27 mouse cellular contexts compared by ENCODE assay signal in the genomic region with DNA sequence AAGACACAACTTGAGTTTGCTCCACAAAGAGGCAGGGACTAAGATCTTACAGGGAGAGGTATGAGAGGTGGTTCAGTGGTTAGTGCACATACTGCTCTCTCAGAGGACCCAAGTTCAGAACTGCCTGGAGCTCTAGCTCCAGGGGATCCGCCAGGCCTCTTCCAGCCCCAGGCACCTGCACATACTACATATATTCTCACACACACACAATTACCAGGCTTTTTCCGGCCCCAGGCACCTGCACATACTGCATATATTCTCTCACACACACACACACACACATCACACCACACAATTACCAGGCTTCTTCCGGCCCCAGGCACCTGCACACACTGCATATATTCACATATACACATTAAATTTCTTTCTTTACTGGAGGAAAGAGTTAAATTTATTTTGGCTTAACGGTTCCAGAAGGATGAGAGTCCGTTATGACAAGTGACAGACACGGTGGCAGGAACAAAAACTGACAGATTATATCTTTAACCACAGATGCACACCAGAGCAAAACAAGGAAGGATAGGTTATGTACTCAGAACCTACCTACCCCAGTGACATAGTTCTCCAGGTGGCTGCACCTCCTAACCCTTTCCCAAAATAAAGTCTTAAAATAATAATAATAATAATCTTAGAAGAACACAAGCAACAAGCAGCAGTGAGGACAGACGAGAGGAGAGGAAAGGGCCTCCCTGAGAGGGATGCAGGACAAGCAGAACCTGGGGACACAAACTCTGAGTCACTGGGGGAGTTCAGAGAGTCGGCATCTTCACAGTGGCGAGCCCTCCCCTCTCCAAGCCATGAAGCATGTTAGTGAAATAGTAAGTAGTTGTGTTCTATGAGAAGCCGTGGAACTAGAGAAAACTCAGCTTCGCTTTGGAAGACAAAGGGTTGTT. TPM values are rescaled to one million over a fixed set of nuclear protein-coding genes. Genes with fewer than 3 reads are reported as not detected.
A peak's percentile ranks its signal among the peaks of the same experiment; 100 is the strongest.
DNase-seq lines count a peak whose midpoint lies in the region; ATAC-seq and TF ChIP-seq lines count a peak whose summit lies in the region.
"Had no signal": no experiment of that assay in that cellular context is flagged by ENCODE, and none has a peak within 500 bp of the region (broad histone marks: within the 10 kb centered on the region; RNA-seq: fewer than 3 reads in every experiment).

No protein-coding gene starts in this region.

- H3K9me3 ChIP-seq in liver, postnatal 0 days (ENCODE audit: low read length), result no peaks in the 10 kb centered on the region
- no peaks in the 10 kb centered on the region for H3K9me3 ChIP-seq in stomach, postnatal 0 days (ENCODE audit: control insufficient read depth, low read length)
- H3K9me3 ChIP-seq: embryonic facial prominence, embryonic 15.5 days; heart, embryonic 15.5 days; hindbrain, embryonic 10.5 days; intestine, embryonic 15.5 days; limb, embryonic 13.5 days; midbrain, embryonic 13.5 days; neural tube, embryonic 12.5 days had no signal

- no peaks in the 10 kb centered on the region for H3K27me3 ChIP-seq in liver, postnatal 0 days (ENCODE audit: insufficient read depth, low read length)
- no peaks in the 10 kb centered on the region for H3K27me3 ChIP-seq in stomach, postnatal 0 days (ENCODE audit: control insufficient read depth, insufficient read depth, low read length)
- H3K27me3 ChIP-seq: embryonic facial prominence, embryonic 15.5 days; heart, embryonic 15.5 days; intestine, embryonic 15.5 days; limb, embryonic 13.5 days; midbrain, embryonic 13.5 days; neural tube, embryonic 12.5 days; Patski had no signal

- WGBS in liver, postnatal 0 days (ENCODE audit: insufficient replicate concordance), result 68% methylated on average over 11 of the region's 11 CpGs
- WGBS in stomach, postnatal 0 days, result 86% methylated on average over 11 of the region's 11 CpGs

- TF ChIP-seq EP300 in liver, postnatal 0 days (IDR thresholded peaks at IDR 0.05; ENCODE audit: low read depth), result peak; percentile 40; the same call in 1 of the 2 replicates
- no peak for TF ChIP-seq EP300 in stomach, postnatal 0 days (optimal IDR thresholded peaks at IDR 0.05)

- H3K27ac ChIP-seq in liver, postnatal 0 days (ENCODE audit: low read depth), result no peak overlapping the region
- H3K27ac ChIP-seq in stomach, postnatal 0 days (replicated peaks), result no peak overlapping the region
- H3K27ac ChIP-seq: embryonic facial prominence, embryonic 15.5 days; heart, embryonic 15.5 days; hindbrain, embryonic 10.5 days; intestine, embryonic 15.5 days; limb, embryonic 13.5 days; midbrain, embryonic 13.5 days; neural tube, embryonic 12.5 days had no signal

- no peak overlapping the region for H3K9ac ChIP-seq in liver, postnatal 0 days (replicated peaks)
- H3K9ac ChIP-seq in stomach, postnatal 0 days (ENCODE audit: low read length), result no peak overlapping the region
- H3K9ac ChIP-seq: embryonic facial prominence, embryonic 15.5 days; heart, embryonic 15.5 days; intestine, embryonic 15.5 days; limb, embryonic 13.5 days; midbrain, embryonic 13.5 days; neural tube, embryonic 12.5 days had no signal

- H3K36me3 ChIP-seq in liver, postnatal 0 days (replicated peaks; ENCODE audit: insufficient read depth, low read length), result peaks cover 15% of the 10 kb centered on the region
- peaks cover 6% of the 10 kb centered on the region; the same call in 1 of the 2 replicates for H3K36me3 ChIP-seq in stomach, postnatal 0 days (ENCODE audit: control insufficient read depth, insufficient read depth, low read length)

- no peak overlapping the region for H3K4me3 ChIP-seq in liver, postnatal 0 days (ENCODE audit: low read depth, low read length)
- H3K4me3 ChIP-seq in stomach, postnatal 0 days (ENCODE audit: low read depth, low read length), result no peak overlapping the region
- H3K4me3 ChIP-seq: embryonic facial prominence, embryonic 15.5 days; heart, embryonic 15.5 days; hindbrain, embryonic 10.5 days; intestine, embryonic 15.5 days; limb, embryonic 13.5 days; midbrain, embryonic 13.5 days; neural tube, embryonic 12.5 days had no signal

- H3K4me1 ChIP-seq in liver, postnatal 0 days (ENCODE audit: insufficient read depth), result no peaks in the 10 kb centered on the region
- H3K4me1 ChIP-seq in stomach, postnatal 0 days (replicated peaks; ENCODE audit: control insufficient read depth, insufficient read depth), result no peaks in the 10 kb centered on the region
- H3K4me1 ChIP-seq: embryonic facial prominence, embryonic 15.5 days; heart, embryonic 15.5 days; intestine, embryonic 15.5 days; limb, embryonic 13.5 days had no signal

- no peak for DNase-seq in liver, postnatal 0 days
- no peak for DNase-seq in liver
- DNase-seq in thymus, postnatal 0 days (ENCODE audit: low spot score), result peak; percentile 85
- no peak for DNase-seq in stomach, postnatal 0 days (ENCODE audit: low spot score)
- DNase-seq in gastrocnemius, postnatal 4 days (ENCODE audit: low spot score in 2 of 2), result no peak
- no peak for DNase-seq in gastrocnemius, postnatal 25 days
- DNase-seq: adrenal gland, postnatal 36 days; cerebellum, adult 11 months; cerebellum, adult 9-11 months; gastrocnemius, postnatal 14 days; kidney, postnatal 25 days; lung, adult 18-20 months; lung, postnatal 10 days; retina, postnatal 1 day; right cerebral cortex, postnatal 25 days; spleen, adult 18-20 months had no signal

- no peak overlapping the region for H3K4me2 ChIP-seq in liver, postnatal 0 days (ENCODE audit: low read depth, low read length)
- no peak overlapping the region for H3K4me2 ChIP-seq in stomach, postnatal 0 days (replicated peaks; ENCODE audit: low read depth)
- H3K4me2 ChIP-seq: embryonic facial prominence, embryonic 15.5 days; heart, embryonic 15.5 days; intestine, embryonic 15.5 days; limb, embryonic 13.5 days; midbrain, embryonic 13.5 days; neural tube, embryonic 12.5 days had no signal

- no peak for ATAC-seq in liver, postnatal 0 days
- ATAC-seq in megakaryocyte progenitor cell, adult 5-6 weeks (replicated peaks; ENCODE audit: poor library complexity), result peak; percentile 44
- ATAC-seq in stomach, postnatal 0 days (ENCODE audit: low FRiP score, low TSS enrichment), result no peak
- ATAC-seq: forebrain, embryonic 16.5 days; hindbrain, embryonic 16.5 days; intestine, embryonic 15.5 days; midbrain, embryonic 13.5 days; Patski had no signal

- no peak for TF ChIP-seq CTCF in liver, postnatal 0 days (IDR thresholded peaks at IDR 0.05; ENCODE audit: low read depth)
- no peak for TF ChIP-seq CTCF in stomach, postnatal 0 days (IDR thresholded peaks at IDR 0.05; ENCODE audit: low read depth)

RNA-seq across cellular contexts. Expression of a gene that starts 14.2 kb away (rescaled TPM):
- 51.0 and 55.0 TPM in 2 replicates for polyA plus RNA-seq in liver, postnatal 0 days (2015; fragmentation: Nextera tagmentation; extraction: Ambion mirVana)
- 4.1 and 4.3 TPM in 2 replicates for total RNA-seq in megakaryocyte progenitor cell, adult 5-6 weeks (2015)
- 2.9 and 3.9 TPM in 2 replicates for total RNA-seq in megakaryocyte progenitor cell, adult 5-6 weeks (2017)
- 368 and 376 TPM in 2 replicates for polyA plus RNA-seq in thymus, postnatal 0 days (2015; fragmentation: Nextera tagmentation; extraction: Ambion mirVana)
- polyA plus RNA-seq in stomach, postnatal 0 days (2015; fragmentation: Nextera tagmentation; extraction: Ambion mirVana), result 22.0 and 22.2 TPM in 2 replicates
- 1 to 10 TPM; 2.6 to 3.1 TPM for total RNA-seq in gastrocnemius, postnatal 4 days (2021)
- total RNA-seq in gastrocnemius, postnatal 25 days (2021), result 1 to 10 TPM in 1 of 2 experiments, under 1 TPM in 1; 0.82 to 1.2 TPM

RNA-seq across cellular contexts. Expression of a gene that starts 27.5 kb away (rescaled TPM):
- polyA plus RNA-seq in liver, postnatal 0 days (2015; fragmentation: Nextera tagmentation; extraction: Ambion mirVana), result 40.2 and 42.0 TPM in 2 replicates
- 165 and 166 TPM in 2 replicates for total RNA-seq in megakaryocyte progenitor cell, adult 5-6 weeks (2015)
- total RNA-seq in megakaryocyte progenitor cell, adult 5-6 weeks (2017), result 163 and 168 TPM in 2 replicates
- polyA plus RNA-seq in thymus, postnatal 0 days (2015; fragmentation: Nextera tagmentation; extraction: Ambion mirVana), result 244 and 247 TPM in 2 replicates
- 78.4 and 79.2 TPM in 2 replicates for polyA plus RNA-seq in stomach, postnatal 0 days (2015; fragmentation: Nextera tagmentation; extraction: Ambion mirVana)
- total RNA-seq in gastrocnemius, postnatal 4 days (2021), result 10 to 100 TPM; 52.1 to 56.3 TPM
- 10 to 100 TPM; 27.3 to 28.9 TPM for total RNA-seq in gastrocnemius, postnatal 25 days (2021)
